Mouse (Mus musculus): ENCODE data around the gene Pttg1.

The Pttg1 gene

DNA sequence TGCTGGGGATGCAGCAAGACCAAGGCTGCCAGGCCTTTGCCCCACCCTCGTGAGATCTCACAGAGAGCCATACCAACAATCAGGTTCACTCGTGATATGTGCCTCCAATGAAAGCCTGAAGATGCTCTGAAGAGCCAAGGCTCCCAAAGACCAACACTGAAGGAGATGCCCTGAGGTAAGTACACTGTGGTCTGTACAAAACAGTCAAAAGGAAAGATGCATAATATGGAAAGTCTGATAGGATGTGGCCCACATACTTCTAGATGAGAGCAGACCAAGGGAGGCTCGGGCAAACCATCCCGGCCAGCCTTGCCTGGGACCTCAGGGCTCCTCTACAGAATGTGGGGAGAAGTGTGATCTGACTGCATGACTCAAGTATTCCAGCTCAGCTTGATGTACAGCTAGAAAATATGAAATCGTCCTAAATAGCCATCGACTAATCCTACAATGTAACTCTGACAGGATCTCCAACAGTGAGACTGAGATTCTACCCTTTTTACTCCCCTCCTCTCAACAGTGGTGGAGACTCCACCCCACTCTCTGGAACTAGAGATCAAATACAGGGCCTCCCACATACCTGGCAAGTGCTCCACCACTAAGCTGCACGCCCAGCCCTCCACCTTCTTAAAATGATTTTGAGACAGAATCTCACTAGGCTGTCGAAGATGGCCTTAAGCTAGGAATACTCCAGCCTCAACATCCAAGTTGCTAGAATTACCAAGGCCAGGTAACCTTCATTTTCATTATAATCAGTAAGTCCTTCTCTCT is 48.8 kb downstream of the Pttg1 start:
- intact Hi-C loops (cut with DNase I): no loop called here

DNA sequence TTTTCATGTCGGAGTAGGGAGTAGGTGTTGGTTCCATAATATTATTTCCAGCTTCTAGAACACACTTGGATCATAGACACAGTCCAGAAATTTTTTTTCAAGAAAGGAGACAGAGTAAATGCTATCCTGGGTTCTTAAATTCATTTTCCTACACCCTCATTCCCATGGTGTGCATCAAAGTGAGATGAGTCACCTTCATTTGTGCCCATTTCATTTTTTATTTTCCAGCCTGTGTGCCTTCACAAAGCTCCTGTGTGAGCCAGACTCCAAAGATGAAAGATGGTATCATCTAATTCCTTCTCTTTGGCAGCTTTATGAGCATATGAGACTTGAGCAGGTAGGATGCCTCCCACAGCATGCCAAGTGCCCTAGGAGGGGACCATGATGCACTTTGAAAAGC is 49.5 kb downstream of the Pttg1 start:
- intact Hi-C loops (cut with DNase I): no loop called here

DNA sequence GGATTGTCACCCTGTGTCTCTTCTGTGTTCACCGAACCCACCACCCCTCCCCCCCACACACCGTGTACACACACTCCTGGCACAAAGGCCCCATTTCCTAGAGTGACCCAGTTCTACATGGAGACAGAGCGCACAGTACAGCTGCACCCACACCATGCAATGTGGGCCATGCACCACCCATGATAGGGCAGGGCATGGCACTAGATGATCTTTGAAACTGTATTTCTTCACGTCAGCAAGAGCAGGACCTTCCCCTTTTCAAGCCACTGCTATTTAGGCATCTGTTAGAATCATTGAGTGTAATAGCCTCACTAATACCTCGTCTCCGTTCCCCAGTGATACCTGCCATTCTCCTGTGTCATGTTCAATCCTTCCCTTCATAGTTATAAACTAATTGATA is 51.1 kb downstream of the Pttg1 start:
- intact Hi-C loops (cut with DNase I): no loop called here

DNA sequence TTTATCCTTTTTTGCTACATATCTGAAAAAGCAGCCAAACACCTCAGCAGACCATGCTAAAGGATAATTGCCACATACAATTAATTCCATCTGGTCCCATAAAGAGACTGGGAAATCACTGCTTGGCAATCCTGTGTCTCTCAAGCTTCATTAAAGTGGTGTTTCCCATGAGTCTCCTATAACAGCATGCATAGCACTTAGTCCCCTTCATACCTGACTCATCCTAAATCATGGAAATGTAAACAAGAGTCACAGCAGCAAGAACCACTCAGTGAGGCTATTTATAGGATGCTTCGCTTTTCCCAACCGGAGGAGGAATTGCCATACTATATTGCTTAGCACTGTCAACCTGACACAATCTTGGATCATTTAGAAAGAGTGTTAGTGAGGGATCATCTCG is 52.7 kb downstream of the Pttg1 start:
- intact Hi-C loops (cut with DNase I): no loop called here

DNA sequence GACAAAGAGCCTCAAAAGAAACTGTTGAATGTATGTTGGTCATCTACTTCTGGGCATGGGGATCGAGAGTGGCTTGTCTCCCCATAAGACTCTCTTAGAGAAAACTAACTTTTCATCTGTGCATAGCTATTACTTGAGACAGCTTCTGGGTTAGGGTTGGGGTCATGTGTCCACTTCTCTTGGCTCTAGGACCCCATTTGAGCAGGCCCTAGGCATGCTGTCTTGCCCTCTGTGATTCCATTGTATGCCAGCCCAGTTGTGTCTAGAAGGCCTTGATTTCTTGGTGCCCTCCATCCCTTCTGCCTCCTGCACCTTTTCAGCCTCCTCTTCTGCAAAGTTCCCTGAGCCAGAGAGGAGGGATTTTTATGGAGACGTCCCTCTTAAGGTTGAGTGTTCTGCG is 54.2 kb downstream of the Pttg1 start:
- intact Hi-C loops (cut with DNase I): no loop called here

Small RNAs within 50 kb of the gene (microRNA-seq; reads per million reads assigned to microRNA genes)
- gene Mir146: 1,138 to 1,406 reads per million in 2 experiments

All from adrenal gland (tissue).